Mouse (Mus musculus) liver (tissue): ENCODE measurements around the gene Tas1r2.

Experiments used
- DNase-seq: peaks from one replicate; pipeline ENCODE4 v3.0.0-alpha.2; 2020; ENCODE audit warnings: mixed read lengths

Gene Tas1r2

DNA sequence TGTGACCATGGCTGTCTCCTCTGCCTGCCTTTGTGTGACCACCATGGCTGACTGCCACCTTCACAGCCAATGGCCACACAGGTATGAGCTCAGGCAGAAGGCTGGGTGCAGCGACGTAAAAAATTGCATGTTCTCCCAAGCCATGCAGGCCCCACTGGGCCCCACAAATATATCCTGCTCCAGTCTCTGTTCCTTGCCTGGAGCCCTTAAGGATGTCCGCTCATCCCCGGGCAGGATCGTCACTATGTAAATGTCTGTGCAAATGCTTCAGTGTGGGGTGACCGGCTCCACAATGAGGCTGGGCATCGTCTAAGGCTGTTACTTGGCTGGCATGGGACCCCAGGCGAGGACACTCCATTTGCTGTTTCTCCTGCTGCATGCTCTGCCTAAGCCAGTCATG lies at the start of gene Tas1r2:
Gene Tas1r2 (plus strand): TSS at position 301 of the 400 bp plus-strand sequence.
- DNase-seq: no peak

DNA sequence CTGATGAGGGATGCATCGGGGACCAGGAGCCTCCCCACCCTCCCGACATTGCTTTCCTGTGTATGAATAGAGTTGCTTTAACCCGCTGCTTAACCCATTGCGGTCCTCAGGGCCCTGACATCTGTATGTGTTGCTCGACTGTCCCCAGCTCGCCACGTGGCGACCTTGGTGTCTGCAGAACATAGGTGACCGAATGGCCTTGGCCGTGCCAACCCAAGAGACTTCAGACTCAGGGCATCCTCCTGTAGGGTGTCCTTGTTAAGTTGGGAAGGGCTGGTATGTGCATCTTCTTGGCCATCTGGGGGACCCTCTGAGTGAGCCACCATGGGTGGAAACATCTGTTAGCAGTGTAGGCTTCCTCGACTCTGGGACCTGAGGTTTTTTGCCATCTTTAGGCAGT lies 48.1 kb upstream of the Tas1r2 start:
- DNase-seq: no peak

DNA sequence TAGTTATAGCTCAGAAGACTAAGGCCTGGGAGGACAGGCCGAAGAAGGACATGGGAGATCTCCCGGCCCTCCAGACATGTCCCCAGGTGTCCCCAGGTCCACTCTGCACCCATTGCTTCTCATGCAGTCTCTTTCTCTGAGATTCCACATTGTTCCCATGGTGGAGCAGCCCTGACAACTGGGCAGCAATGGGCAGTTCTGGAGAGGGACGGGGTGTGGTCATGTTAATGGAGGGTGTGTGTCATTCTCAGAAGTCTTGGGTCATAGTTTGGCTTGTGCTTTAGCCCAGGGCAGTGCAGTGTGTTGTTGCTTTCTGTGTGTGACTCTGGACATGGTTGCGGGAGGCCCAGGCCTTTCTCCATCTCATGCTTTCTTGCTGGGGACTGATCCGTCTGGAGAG lies 46.6 kb upstream of the Tas1r2 start:
- no peak for DNase-seq

- DNase-seq: no peak
Measured at GRCm38 (mm10) chr4:139608975-139609374, 44.4 kb upstream of the Tas1r2 start.

DNA sequence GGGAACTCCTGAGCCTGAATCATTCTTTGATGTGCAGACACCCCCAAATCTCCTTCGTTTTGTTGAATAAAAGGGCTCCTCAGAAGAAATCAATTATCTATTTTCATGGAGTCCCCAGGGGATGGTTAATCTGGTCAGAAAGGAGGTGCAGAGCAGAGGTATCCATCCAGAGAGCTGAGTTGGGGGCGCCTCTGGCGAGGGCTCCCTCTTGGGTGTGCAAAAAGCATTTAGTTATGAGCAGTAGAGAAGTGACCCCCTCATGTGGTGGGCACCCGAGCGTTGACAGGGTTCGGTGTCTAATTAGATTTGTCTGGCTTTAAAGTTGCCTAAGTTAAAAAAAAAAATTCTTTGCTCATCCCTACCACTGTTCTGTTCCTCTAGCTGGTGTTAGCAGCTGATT lies 42.4 kb upstream of the Tas1r2 start:
- no peak for DNase-seq

DNA sequence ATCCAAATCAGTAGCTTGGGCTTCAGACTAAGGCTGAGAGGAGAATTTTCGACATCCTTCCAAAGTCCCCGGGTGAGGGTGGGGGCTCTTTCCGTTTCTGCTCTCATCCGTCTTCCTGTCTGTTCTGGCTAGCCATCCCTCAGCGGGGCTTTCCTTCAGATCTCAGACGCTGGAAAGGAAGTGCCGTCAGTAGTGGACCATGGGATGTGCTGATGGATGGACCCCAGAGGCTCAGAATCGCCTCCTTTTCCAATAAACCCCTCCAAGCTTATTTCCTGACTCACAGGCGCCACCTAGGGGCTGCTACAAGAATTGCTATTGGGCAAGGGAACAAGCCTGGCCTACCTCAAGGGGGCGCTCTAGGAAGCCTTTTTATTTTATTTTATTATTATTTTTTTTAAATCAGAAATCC lies 41.8 kb upstream of the Tas1r2 start:
- peak; percentile 82 for DNase-seq

GRCm38 (mm10) chr4:139614524-139615260 lies 38.6 kb upstream of the Tas1r2 start:
- DNase-seq: no peak

GRCm38 (mm10) chr4:139616276-139617000 lies 36.9 kb upstream of the Tas1r2 start:
- peak; percentile 80 for DNase-seq

DNA sequence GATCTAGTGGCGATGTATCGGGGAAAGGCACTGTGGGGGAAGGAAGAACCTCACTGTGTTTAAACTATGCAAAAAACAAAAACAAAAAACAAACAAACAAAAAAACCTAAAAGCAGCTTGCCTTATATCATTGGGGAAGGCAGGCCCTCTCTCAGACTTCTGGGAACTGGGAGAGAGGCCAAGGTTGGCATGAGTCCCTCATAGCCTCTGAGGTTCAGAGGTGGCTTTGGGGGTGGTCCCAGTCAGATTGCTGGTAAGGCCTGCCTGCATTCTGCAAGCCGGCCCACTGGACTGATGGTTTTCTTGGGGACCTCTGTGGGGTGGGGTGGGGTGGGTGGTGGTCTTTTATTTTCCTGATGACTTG lies 36.4 kb upstream of the Tas1r2 start:
- DNase-seq: no peak

DNA sequence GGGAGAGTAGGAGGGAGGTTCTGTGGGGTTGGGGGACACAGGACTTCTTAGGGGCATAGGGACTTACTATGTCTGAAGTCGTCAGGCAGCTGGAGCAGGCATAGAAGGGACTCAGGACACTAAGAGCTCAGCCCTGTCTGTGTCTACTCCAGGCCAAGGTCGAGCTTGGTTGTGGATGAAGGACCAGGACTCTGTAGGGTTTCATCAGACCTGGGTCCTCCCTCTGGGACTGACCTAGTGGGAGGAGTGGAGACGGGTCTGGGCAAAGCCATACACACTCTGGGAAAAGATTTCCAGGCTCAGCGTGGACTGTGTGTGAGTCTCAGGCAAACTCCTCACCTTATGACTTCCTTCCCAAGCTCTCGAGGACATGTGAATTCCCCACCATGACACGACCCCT lies 33.6 kb upstream of the Tas1r2 start:
- no peak for DNase-seq

DNA sequence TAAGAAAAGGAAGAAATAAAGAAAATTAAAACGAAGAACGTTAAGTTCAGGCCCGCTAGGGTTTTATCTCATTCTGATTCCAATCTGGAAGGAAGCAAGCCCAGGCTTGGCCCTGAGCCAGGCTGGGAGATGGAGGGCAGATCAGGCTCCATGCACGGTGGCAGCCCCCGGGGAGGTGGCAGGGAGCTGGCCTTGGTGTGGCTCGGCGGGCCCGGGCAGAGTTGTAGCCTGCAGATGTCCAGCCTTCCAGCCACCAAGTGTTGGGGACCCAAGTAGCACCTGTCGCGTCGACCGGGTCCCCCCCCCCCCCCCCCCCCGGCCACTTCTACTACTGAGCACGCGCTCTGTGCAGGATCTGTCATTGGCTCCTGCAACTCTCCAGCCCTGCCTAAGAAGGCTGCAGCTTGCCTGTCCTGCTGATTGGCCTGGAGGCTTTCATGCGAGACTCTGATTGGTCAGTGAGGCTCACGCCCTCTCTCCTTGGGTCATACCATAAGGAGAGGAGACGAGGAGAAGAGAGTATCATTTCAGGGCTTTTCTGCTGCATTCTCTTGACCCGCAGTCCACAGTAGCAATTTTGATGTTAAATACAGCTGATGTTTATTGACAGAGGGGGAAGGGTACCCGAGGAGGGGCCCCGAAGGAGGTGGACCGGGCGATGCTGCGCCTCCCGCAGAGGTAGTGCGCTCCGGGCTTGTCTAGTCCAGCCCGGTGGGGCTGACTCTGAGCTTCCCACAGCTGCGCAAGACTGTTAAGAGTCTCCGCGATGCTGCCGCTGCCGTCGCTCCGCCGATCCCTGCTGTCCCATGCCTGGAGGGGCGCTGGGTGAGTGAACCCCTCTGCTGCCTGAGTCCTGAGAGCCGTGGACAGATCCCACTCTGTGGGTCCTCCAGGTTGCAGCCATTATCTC lies 30.7 kb upstream of the Tas1r2 start, which contains the start of gene Aldh4a1:
Gene Aldh4a1 (plus strand): TSS at position 494 of the 910 bp plus-strand sequence.
- peak; percentile 92 for DNase-seq

- no peak for DNase-seq
Measured at GRCm38 (mm10) chr4:139623434-139624115, 29.8 kb upstream of the Tas1r2 start.

DNA sequence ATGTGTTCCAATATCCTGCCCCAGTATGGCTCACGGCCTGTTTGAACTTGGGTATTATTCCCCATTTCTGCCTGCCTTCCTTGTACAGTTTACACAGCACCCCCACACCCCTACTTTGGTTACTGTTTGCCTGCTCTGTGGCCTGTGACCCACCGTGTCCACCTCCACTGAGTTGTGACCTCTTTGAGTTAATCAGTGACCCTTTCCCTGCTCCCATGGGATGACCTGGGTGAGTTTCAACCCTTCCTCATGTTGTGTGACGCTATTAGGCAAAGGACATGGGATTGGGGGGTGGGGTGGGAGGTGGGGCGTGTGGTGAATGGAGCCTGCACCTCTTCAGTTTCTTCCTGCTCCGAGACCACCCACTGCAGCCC lies 29.2 kb upstream of the Tas1r2 start:
- peak; percentile 53 for DNase-seq

DNA sequence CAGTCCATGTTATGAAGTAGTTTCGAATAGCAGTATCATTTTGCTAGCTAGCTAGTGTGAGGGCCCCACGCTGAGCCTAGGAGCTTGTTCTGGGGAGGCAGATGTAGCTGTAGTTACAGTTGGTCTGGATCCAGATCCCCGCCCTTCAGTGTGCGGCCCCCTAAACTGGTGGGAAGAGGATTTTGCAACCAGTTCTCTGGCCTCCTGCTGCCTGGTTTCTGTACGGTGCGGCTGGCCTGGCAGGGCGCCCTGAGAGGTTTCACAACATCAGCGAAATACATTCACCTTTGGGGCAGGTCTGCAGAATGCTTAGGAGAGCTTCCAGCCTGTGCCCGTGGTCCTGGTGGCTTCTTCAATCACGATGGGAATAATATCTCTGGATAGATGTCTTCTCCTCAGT lies 28.6 kb upstream of the Tas1r2 start:
- DNase-seq: peak; percentile 61

- DNase-seq: no peak
Measured at GRCm38 (mm10) chr4:139627361-139627760, 26.0 kb upstream of the Tas1r2 start.

GRCm38 (mm10) chr4:139630171-139630570 lies 23.2 kb upstream of the Tas1r2 start:
- no peak for DNase-seq

GRCm38 (mm10) chr4:139631141-139631540 lies 22.2 kb upstream of the Tas1r2 start:
- no peak for DNase-seq

DNA sequence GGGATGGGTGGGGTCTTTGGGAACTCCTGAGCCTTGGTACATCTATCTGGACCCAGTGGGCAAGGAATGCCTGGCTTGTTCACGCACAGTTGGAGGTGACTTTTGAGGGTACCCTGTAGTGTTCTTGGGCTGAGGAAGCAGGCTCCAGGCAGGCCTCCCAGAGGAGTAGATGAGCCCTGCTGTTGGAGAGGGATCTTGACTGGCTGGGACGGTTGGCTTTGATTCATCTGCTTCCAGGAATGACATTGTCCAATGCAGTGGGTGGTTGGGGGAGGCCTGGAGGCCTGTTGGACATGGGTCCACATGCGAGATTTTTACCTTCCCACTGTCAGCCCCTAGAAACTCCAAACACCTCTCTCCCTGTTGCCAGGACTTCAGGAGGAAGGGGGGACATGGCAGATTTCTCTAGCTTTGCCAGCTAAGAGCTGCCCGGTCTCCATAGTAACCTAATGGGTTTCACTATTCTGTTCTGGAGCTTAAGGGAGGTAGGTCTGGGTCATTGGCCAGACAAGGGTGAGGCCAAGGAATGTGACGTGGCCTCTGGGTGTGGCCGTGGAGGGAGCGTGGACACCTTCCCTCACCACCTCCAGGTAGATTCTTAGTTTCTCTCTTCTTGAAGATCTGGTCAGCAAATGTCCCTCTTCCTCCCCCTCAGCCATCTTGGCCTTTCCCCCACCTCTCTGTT lies 21.6 kb upstream of the Tas1r2 start:
- no peak for DNase-seq

DNA sequence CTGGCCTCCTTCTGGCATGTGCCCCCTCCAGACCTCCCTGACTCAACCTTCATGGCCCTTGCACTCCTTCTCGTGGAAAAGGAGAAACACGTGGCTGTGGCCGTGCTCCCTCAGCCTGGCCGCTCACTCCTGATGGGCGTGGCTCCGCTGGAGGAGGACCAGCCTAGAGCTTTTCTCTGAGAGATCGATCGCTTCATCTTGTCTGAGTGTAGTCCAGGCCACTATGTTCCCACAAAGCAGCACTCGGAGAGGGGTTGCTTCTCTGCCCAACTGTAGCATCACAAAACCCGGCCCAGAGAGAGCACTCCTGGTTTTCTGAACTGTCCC lies 21.1 kb upstream of the Tas1r2 start:
- no peak for DNase-seq

DNA sequence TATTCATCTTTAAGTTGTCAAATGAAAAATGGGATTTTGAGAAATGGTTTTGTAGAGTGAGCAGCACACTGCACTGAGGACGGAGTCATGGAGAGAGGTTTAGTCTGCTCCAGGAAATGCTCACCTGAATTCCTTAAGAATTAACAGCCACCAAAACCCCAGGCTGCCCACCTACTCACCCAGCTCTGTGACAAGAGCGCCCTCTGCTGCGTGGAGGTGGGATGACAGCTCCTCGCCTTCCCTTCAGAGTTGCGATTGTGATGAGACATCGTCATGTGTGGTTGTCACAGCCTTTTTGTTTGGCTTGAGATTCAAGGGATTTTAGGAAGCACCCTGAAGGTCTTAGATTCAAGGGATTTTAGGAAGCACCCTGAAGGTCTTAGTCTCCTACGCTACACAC lies 17.0 kb upstream of the Tas1r2 start:
- peak; percentile 66 for DNase-seq

DNA sequence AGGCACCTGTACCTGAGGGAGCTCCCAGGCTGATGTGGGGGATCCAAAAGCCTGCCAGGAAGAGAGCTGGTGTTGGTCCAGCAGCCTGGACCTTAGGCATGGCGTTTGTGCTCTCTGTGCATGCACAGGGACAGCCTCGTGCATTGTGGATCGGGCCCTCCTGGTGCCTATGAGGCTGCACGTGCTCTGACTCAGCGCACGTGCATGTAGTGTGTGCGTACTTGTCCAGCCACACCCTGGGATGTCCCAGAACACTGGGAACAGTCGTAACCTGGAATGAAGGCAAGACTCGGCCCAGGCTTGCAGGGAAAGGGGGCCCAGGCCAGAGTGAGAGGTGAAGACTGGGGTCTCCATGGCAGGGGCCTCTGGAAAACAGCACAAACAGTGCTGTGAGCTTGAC lies 15.5 kb upstream of the Tas1r2 start:
- no peak for DNase-seq

DNA sequence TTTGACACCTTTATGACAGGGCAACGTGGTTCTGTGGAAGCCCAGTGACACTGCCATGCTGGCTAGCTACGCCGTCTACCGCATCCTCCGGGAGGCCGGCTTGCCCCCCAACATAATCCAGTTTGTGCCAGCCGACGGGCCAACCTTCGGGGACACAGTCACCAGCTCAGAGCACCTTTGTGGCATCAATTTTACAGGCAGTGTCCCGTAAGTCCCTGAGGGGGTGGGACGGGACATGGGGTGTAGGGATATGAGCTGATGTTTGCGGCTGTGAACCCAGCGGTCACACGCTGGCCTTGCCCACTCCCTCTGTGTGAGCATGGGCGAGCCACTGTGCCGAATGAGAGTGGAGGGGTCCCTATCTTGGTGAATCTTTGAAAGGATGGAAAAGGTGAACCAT lies 15.0 kb upstream of the Tas1r2 start:
- no peak for DNase-seq
